Mouse (Mus musculus): ENCODE data around the gene Grm7.

- TF ChIP-seq CTCF (IDR thresholded peaks at IDR 0.05) = no peak
- no peak for TF ChIP-seq POLR2A (IDR thresholded peaks at IDR 0.05; ENCODE audit: insufficient read depth, low read depth, low read length)
Measured at GRCm38 (mm10) chr6:111424737-111425136, 779.4 kb downstream of the Grm7 start.
